ENCODE assay signal across 8 mouse cellular contexts in the genomic region with DNA sequence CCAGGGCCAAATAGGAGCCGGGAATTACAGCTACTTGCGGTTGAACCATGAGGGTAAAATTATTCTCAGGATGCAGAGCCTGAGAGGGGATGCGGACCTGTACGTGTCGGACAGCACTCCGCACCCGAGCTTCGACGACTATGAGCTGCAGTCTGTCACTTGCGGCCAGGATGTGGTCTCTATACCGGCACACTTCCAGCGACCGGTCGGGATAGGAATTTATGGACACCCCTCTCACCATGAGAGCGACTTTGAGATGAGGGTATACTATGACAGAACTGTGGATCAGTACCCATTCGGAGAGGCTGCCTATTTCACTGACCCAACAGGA. TPM values are rescaled to one million over a fixed set of nuclear protein-coding genes. Genes with fewer than 3 reads are reported as not detected.
DNase-seq lines count a peak whose midpoint lies in the region; ATAC-seq and TF ChIP-seq lines count a peak whose summit lies in the region.

No protein-coding gene starts in this region.

- peak overlapping the region; percentile 84 for H3K27ac ChIP-seq in kidney, postnatal 0 days
- peak overlapping the region; percentile 69; the same call in 1 of the 2 replicates for H3K27ac ChIP-seq in bone marrow, adult 2 months (ENCODE audit: control insufficient read depth, insufficient read depth, low read depth, low read length, poor library complexity)
- 0 out of 2 replicates have a peak overlapping the region, but pooled peaks have one; percentile 82 for H3K27ac ChIP-seq in hindbrain, embryonic 14.5 days
- H3K27ac ChIP-seq in midbrain, embryonic 11.5 days (ENCODE audit: low read depth, low read length), result no peak overlapping the region

- 0 out of 2 replicates have a peak, but pooled peaks cover 4% of the 10 kb centered on the region for H3K4me1 ChIP-seq in kidney, postnatal 0 days (replicated peaks; ENCODE audit: insufficient read depth, low read length)
- no peaks in the 10 kb centered on the region; the same call in 1 of the 2 replicates for H3K4me1 ChIP-seq in bone marrow, adult 2 months (ENCODE audit: control insufficient read depth, insufficient read depth, low read length)
- H3K4me1 ChIP-seq in hindbrain, embryonic 14.5 days (replicated peaks; ENCODE audit: control insufficient read depth, insufficient read depth, low read length), result peaks cover 23% of the 10 kb centered on the region
- H3K4me1 ChIP-seq in midbrain, embryonic 11.5 days (ENCODE audit: control insufficient read depth, insufficient read depth, low read length), result peaks cover 9% of the 10 kb centered on the region

- peak overlapping the region; percentile 87 for H3K9ac ChIP-seq in kidney, postnatal 0 days (ENCODE audit: low read depth, low read length)
- H3K9ac ChIP-seq in hindbrain, embryonic 14.5 days, result peak overlapping the region; percentile 86
- peak overlapping the region; percentile 86 for H3K9ac ChIP-seq in midbrain, embryonic 11.5 days (ENCODE audit: low read length)

- H3K36me3 ChIP-seq in kidney, postnatal 0 days (ENCODE audit: insufficient read depth, low read length), result peaks cover 8% of the 10 kb centered on the region; the same call in 1 of the 2 replicates
- H3K36me3 ChIP-seq in hindbrain, embryonic 14.5 days (replicated peaks; ENCODE audit: control insufficient read depth, insufficient read depth), result peaks cover 34% of the 10 kb centered on the region
- H3K36me3 ChIP-seq in midbrain, embryonic 11.5 days (ENCODE audit: control insufficient read depth, insufficient read depth, low read length), result no peaks in the 10 kb centered on the region

- no peak for TF ChIP-seq POLR2A in bone marrow, adult 2 months (IDR thresholded peaks at IDR 0.05; ENCODE audit: borderline replicate concordance, control insufficient read depth, low read depth, low read length)

- intact Hi-C loops in gastrocnemius, postnatal 36 days (cut with DNase I), result no loop called here

- H3K4me2 ChIP-seq in kidney, postnatal 0 days (ENCODE audit: low read length), result peak overlapping the region; percentile 94
- peak overlapping the region; percentile 88 for H3K4me2 ChIP-seq in hindbrain, embryonic 14.5 days (replicated peaks)
- peak overlapping the region; percentile 92 for H3K4me2 ChIP-seq in midbrain, embryonic 11.5 days

- H3K27me3 ChIP-seq in kidney, postnatal 0 days (ENCODE audit: insufficient read depth, low read length), result no peaks in the 10 kb centered on the region
- no peaks in the 10 kb centered on the region for H3K27me3 ChIP-seq in hindbrain, embryonic 14.5 days (ENCODE audit: control insufficient read depth, insufficient read depth, low read length)
- H3K27me3 ChIP-seq in midbrain, embryonic 11.5 days (ENCODE audit: control insufficient read depth, insufficient read depth, low read length), result no peaks in the 10 kb centered on the region

- peak; percentile 2; the same call in 1 of the 2 replicates for ATAC-seq in kidney, postnatal 0 days (replicated peaks; ENCODE audit: low FRiP score, low read depth)
- no peak; the same call in 1 of the 2 replicates for ATAC-seq in hindbrain, embryonic 14.5 days (ENCODE audit: low FRiP score)
- peak; percentile 6 for ATAC-seq in midbrain, embryonic 11.5 days (ENCODE audit: low FRiP score)

- WGBS in kidney, postnatal 0 days, result 11% methylated on average over 16 of the region's 16 CpGs
- WGBS in bone marrow, adult 2 months, result 14% methylated on average over 16 of the region's 16 CpGs
- WGBS in hindbrain, embryonic 14.5 days, result 14% methylated on average over 16 of the region's 16 CpGs
- WGBS in midbrain, embryonic 11.5 days, result 24% methylated on average over 16 of the region's 16 CpGs

- TF ChIP-seq CTCF in kidney, postnatal 0 days (IDR thresholded peaks at IDR 0.05; ENCODE audit: low read depth), result no peak
- TF ChIP-seq CTCF in bone marrow, adult 2 months (IDR thresholded peaks at IDR 0.05; ENCODE audit: control insufficient read depth, insufficient read depth, low read length), result no peak

- no peak for DNase-seq in kidney, postnatal 0 days (ENCODE audit: low spot score)
- no peak for DNase-seq in kidney, adult 8-10 months
- DNase-seq in hindbrain, embryonic 14.5 days (ENCODE audit: low spot score), result no peak
- DNase-seq in midbrain, embryonic 11.5 days (ENCODE audit: low spot score, missing footprints), result no peak
- no peak for DNase-seq in adrenal gland, postnatal 10 days
- DNase-seq in gastrocnemius, postnatal 36 days, result no peak
- no peak for DNase-seq in frontal cortex, postnatal 25 days (ENCODE audit: low spot score in 2 of 2)

- H3K9me3 ChIP-seq in kidney, postnatal 0 days (replicated peaks; ENCODE audit: low read length), result no peaks in the 10 kb centered on the region
- no peaks in the 10 kb centered on the region for H3K9me3 ChIP-seq in hindbrain, embryonic 14.5 days (ENCODE audit: control insufficient read depth, low read length)
- H3K9me3 ChIP-seq in midbrain, embryonic 11.5 days (ENCODE audit: control insufficient read depth, low read length), result no peaks in the 10 kb centered on the region

- H3K4me3 ChIP-seq in kidney, postnatal 0 days (replicated peaks; ENCODE audit: low read depth, low read length), result peak overlapping the region; percentile 85
- peak overlapping the region; percentile 92 for H3K4me3 ChIP-seq in bone marrow, adult 2 months (replicated peaks; ENCODE audit: control insufficient read depth, low read depth, low read length)
- H3K4me3 ChIP-seq in hindbrain, embryonic 14.5 days (replicated peaks; ENCODE audit: low read length), result peak overlapping the region; percentile 94
- peak overlapping the region; percentile 79 for H3K4me3 ChIP-seq in midbrain, embryonic 11.5 days (ENCODE audit: low read depth, low read length)

RNA-seq across cellular contexts. Expression of a gene that starts 0.7 kb away (rescaled TPM):
- polyA plus RNA-seq in kidney, postnatal 0 days (2015; fragmentation: Nextera tagmentation; extraction: Ambion mirVana), result 41.6 and 43.0 TPM in 2 replicates
- 3.6 and 7.7 TPM in 2 replicates for polyA plus RNA-seq in bone marrow, adult 2 months (2011; ENCODE audit: insufficient read depth, insufficient read length, low replicate concordance, missing spikeins)
- 25.6 and 26.6 TPM in 2 replicates for polyA plus RNA-seq in hindbrain, embryonic 14.5 days (2014; fragmentation: Nextera tagmentation; extraction: Ambion mirVana)
- polyA plus RNA-seq in midbrain, embryonic 11.5 days (2014; fragmentation: Nextera tagmentation; extraction: Ambion mirVana), result 33.3 and 36.0 TPM in 2 replicates
- total RNA-seq in adrenal gland, postnatal 10 days (2021), result 10 to 100 TPM; 28.2 to 30.7 TPM
- total RNA-seq in gastrocnemius, postnatal 36 days (2021), result 1 to 10 TPM; 6.5 to 8.6 TPM

RNA-seq across cellular contexts. Expression of a gene that starts 0.7 kb away (rescaled TPM):
- 10.1 and 16.3 TPM in 2 replicates for polyA plus RNA-seq in kidney, postnatal 0 days (2015; fragmentation: Nextera tagmentation; extraction: Ambion mirVana)
- polyA plus RNA-seq in bone marrow, adult 2 months (2011; ENCODE audit: insufficient read depth, insufficient read length, low replicate concordance, missing spikeins), result 3.9 TPM in 1 of 2 replicates, not detected in the other
- 7.2 and 9.8 TPM in 2 replicates for polyA plus RNA-seq in hindbrain, embryonic 14.5 days (2014; fragmentation: Nextera tagmentation; extraction: Ambion mirVana)
- 5.1 and 8.2 TPM in 2 replicates for polyA plus RNA-seq in midbrain, embryonic 11.5 days (2014; fragmentation: Nextera tagmentation; extraction: Ambion mirVana)
- 1 to 10 TPM; 5.8 to 6.1 TPM for total RNA-seq in adrenal gland, postnatal 10 days (2021)
- total RNA-seq in gastrocnemius, postnatal 36 days (2021), result 1 to 10 TPM; 1.8 to 2.0 TPM

RNA-seq across cellular contexts. Expression of a gene that starts 17.4 kb away (rescaled TPM):
- polyA plus RNA-seq in kidney, postnatal 0 days (2015; fragmentation: Nextera tagmentation; extraction: Ambion mirVana), result 27.3 and 29.8 TPM in 2 replicates
- 61.6 and 84.2 TPM in 2 replicates for polyA plus RNA-seq in bone marrow, adult 2 months (2011; ENCODE audit: insufficient read depth, insufficient read length, low replicate concordance, missing spikeins)
- polyA plus RNA-seq in hindbrain, embryonic 14.5 days (2014; fragmentation: Nextera tagmentation; extraction: Ambion mirVana), result 19.7 and 22.6 TPM in 2 replicates
- 30.0 and 31.3 TPM in 2 replicates for polyA plus RNA-seq in midbrain, embryonic 11.5 days (2014; fragmentation: Nextera tagmentation; extraction: Ambion mirVana)
- total RNA-seq in adrenal gland, postnatal 10 days (2021), result 10 to 100 TPM; 66.2 to 67.3 TPM
- 10 to 100 TPM; 43.2 to 46.4 TPM for total RNA-seq in gastrocnemius, postnatal 36 days (2021)

RNA-seq across cellular contexts. Expression of a gene that starts 34.6 kb away (rescaled TPM):
- 8.9 and 13.2 TPM in 2 replicates for polyA plus RNA-seq in kidney, postnatal 0 days (2015; fragmentation: Nextera tagmentation; extraction: Ambion mirVana)
- polyA plus RNA-seq in bone marrow, adult 2 months (2011; ENCODE audit: insufficient read depth, insufficient read length, low replicate concordance, missing spikeins), result 10.2 and 16.6 TPM in 2 replicates
- 4.2 and 7.5 TPM in 2 replicates for polyA plus RNA-seq in hindbrain, embryonic 14.5 days (2014; fragmentation: Nextera tagmentation; extraction: Ambion mirVana)
- 10.1 and 12.5 TPM in 2 replicates for polyA plus RNA-seq in midbrain, embryonic 11.5 days (2014; fragmentation: Nextera tagmentation; extraction: Ambion mirVana)
- total RNA-seq in adrenal gland, postnatal 10 days (2021), result 10 to 100 TPM in 1 of 2 experiments, 1 to 10 TPM in 1; 4.3 to 10.4 TPM
- total RNA-seq in gastrocnemius, postnatal 36 days (2021), result 1 to 10 TPM; 2.2 to 2.6 TPM

RNA-seq across cellular contexts. Expression of a gene that starts 34.9 kb away (rescaled TPM):
- 1.5 and 1.8 TPM in 2 replicates for polyA plus RNA-seq in kidney, postnatal 0 days (2015; fragmentation: Nextera tagmentation; extraction: Ambion mirVana)
- not detected in 2 replicates for polyA plus RNA-seq in bone marrow, adult 2 months (2011; ENCODE audit: insufficient read depth, insufficient read length, low replicate concordance, missing spikeins)
- 0.71 TPM in 1 of 2 replicates, not detected in the other for polyA plus RNA-seq in hindbrain, embryonic 14.5 days (2014; fragmentation: Nextera tagmentation; extraction: Ambion mirVana)
- 1.3 and 1.4 TPM in 2 replicates for polyA plus RNA-seq in midbrain, embryonic 11.5 days (2014; fragmentation: Nextera tagmentation; extraction: Ambion mirVana)
- total RNA-seq in adrenal gland, postnatal 10 days (2021), result not detected
- not detected for total RNA-seq in gastrocnemius, postnatal 36 days (2021)
